Mouse (Mus musculus): ENCODE results near the gene Prim2. TPM values are rescaled to one million over a fixed set of nuclear protein-coding genes. Genes with fewer than 3 reads are reported as not detected.

Prim2 gene
- total RNA-seq, 1 experiment from 2014 or later: 17.7 TPM

GRCm38 (mm10) chr1:33458950-33459349 is 210.6 kb downstream of the Prim2 start:
- no peak for ATAC-seq (replicated peaks; ENCODE audit: insufficient number of reproducible peaks, low FRiP score, low TSS enrichment, poor library complexity, severe bottlenecking)

- ATAC-seq (replicated peaks; ENCODE audit: insufficient number of reproducible peaks, low FRiP score, low TSS enrichment, poor library complexity, severe bottlenecking): no peak
Measured at GRCm38 (mm10) chr1:33454251-33454650, 215.3 kb downstream of the Prim2 start.

- ATAC-seq (replicated peaks; ENCODE audit: insufficient number of reproducible peaks, low FRiP score, low TSS enrichment, poor library complexity, severe bottlenecking): no peak
Measured at GRCm38 (mm10) chr1:33453299-33453698, 216.3 kb downstream of the Prim2 start.

- ATAC-seq (replicated peaks; ENCODE audit: insufficient number of reproducible peaks, low FRiP score, low TSS enrichment, poor library complexity, severe bottlenecking): no peak
Measured at GRCm38 (mm10) chr1:33447179-33447578, 222.4 kb downstream of the Prim2 start.

- no peak for ATAC-seq (replicated peaks; ENCODE audit: insufficient number of reproducible peaks, low FRiP score, low TSS enrichment, poor library complexity, severe bottlenecking)
Measured at GRCm38 (mm10) chr1:33436167-33436566, 233.4 kb downstream of the Prim2 start.

Other genes with a start within 250 kb of the Prim2 start
- gene Rab23, start 50.1 kb upstream of the Prim2 start, total RNA-seq (2017): 0.57 to 4.4 TPM (median 1.8 TPM) in 3 replicates
- gene Bag2, start 88.0 kb upstream of the Prim2 start, total RNA-seq (2017): 0.64 to 1.7 TPM (median 1.4 TPM) in 3 replicates
- gene Zfp451, start 144.8 kb upstream of the Prim2 start, total RNA-seq (2017): 19.3 to 36.8 TPM (median 33.3 TPM) in 3 replicates
- 0.97 to 3.2 TPM in 2 of 3 replicates, not detected in the other for gene Bend6, start 238.0 kb upstream of the Prim2 start, total RNA-seq (2017)
- 0.29 to 2.0 TPM (median 0.96 TPM) in 3 replicates for gene Dst, start 238.4 kb upstream of the Prim2 start, total RNA-seq (2017)

Data from monocyte, adult 5-6 weeks (primary cell).